Mouse (Mus musculus): ENCODE data around the gene Nfkbid. TPM values are rescaled to one million over a fixed set of nuclear protein-coding genes. Genes with fewer than 3 reads are reported as not detected.
"Not testable (repeated sequence)": the region's sequence is repeated elsewhere in the genome, so short reads cannot be mapped to it uniquely, and the experiment has no call there.

Nfkbid gene
- total RNA-seq, 2 experiments from 2014 or later: 2.8 to 3.0 TPM

DNA sequence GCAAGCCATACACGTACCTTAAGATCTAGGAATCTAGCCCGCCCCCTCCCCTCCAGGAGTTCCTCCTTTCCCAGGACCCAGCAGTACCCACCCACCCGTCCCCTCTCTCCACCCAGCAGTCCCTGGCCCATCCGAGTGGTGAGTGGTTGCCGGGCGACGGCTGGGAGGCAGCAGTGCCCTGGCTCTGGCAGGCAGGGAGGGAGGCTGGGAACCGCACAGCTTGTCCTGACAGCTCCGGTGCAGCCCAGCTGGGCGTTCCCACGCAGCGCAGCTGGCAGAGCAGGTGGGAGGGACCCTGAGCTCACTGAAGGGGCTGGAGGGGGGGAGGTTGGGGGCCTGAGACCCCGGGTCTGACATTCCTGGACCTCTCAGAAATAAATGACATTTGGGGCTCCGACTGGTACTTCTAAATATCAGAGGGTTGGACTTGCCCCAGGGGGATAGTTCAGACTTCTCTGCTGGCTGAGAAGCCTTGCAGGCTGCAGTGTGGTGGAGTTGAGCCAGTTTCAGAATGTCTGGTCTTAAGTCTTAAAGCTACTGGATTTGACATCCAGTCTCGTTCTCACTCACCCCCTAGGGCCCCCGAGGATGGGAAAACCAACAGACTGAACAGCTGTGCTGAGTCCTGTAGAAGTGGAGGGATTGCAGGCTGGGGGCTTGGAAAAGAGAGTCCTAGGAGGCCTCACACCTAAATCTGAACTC, 36.2 kb downstream of the Nfkbid start, which contains the start of the genes Kirrel2 and Nphs1:
Gene Kirrel2 (minus strand): TSS at position 62 of the 702 bp plus-strand sequence.
Gene Nphs1 (plus strand): TSS at position 687 of the 702 bp plus-strand sequence.
- no peak for TF ChIP-seq CTCF (conservative IDR thresholded peaks at IDR 0.05)
- Histone ChIP-seq H3K4me3 (peak within 1 kb of the TSS; percentile 53), H3K27ac (peak within 1 kb of the TSS; percentile 92)
- peak; percentile 71 for DNase-seq (ENCODE audit: low spot score in 2 of 2)

DNA sequence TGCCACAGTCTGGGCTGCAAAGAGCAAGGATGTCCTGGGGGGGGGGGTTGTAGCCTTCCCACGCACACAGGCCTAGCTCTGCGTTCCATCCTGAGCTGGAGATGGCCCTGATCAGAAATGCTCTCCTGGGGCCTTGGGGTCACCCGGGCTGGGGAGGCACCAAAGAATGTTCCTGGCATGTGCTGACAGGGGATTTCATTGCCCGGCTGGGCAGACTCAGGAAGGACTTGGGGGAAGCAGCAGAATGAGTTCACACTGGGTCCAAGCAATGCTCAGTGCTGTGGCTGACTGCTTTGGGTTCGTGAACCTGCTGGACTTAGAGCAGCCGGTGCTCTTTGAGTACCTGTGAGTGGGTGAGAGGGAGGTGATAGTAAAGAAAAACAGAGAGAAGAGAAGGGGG, 38.0 kb downstream of the Nfkbid start:
- no peak for TF ChIP-seq CTCF (conservative IDR thresholded peaks at IDR 0.05)
- DNase-seq (ENCODE audit: low spot score in 2 of 2): no peak
- Histone ChIP-seq H3K4me3 (no peak overlapping the region), H3K27ac (no peak overlapping the region)

DNA sequence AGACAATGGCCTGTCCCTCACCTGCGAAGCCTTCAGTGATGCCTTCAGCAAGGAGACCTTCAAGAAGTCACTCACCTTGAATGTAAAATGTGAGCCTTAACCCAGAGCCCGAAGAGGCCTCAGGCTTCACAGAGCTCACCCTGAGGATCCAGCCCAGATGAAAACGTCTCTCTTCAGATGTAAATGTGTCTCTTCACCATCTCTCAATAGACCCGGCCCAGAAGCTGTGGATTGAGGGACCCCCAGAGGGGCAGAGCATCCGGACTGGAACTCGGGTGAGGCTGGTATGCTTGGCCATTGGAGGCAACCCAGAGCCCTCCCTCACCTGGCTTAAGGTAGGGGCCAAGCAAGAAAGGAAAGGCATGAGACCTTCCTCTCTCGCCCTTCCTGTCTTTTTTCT, 42.0 kb downstream of the Nfkbid start:
- no peak overlapping the region for H3K27ac ChIP-seq
- no peak for TF ChIP-seq CTCF (conservative IDR thresholded peaks at IDR 0.05)
- no peak overlapping the region for H3K4me3 ChIP-seq
- DNase-seq (ENCODE audit: low spot score in 2 of 2): no peak

DNA sequence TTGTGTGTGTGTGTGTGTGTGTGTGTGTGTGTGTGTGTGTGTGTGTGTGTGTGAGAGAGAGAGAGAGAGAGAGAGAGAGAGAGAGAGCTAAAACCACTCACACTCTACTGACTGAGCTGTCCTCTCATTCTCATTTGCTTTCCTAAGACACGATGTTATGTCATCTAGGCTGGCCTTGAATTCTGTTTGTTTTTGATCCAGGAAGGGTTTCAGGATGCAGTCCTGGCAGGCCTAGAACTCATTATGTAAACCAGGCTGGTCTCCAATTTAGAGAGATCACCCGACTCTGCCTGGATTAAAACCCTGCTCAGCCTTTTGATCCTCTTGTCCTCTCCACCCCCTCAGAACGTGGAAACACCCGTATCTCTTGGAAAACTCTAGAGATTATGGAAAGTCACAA, 42.5 kb downstream of the Nfkbid start:
- no peak overlapping the region for H3K27ac ChIP-seq
- no peak for DNase-seq (ENCODE audit: low spot score in 2 of 2)
- no peak overlapping the region for H3K4me3 ChIP-seq
- TF ChIP-seq CTCF (conservative IDR thresholded peaks at IDR 0.05): no peak

DNA sequence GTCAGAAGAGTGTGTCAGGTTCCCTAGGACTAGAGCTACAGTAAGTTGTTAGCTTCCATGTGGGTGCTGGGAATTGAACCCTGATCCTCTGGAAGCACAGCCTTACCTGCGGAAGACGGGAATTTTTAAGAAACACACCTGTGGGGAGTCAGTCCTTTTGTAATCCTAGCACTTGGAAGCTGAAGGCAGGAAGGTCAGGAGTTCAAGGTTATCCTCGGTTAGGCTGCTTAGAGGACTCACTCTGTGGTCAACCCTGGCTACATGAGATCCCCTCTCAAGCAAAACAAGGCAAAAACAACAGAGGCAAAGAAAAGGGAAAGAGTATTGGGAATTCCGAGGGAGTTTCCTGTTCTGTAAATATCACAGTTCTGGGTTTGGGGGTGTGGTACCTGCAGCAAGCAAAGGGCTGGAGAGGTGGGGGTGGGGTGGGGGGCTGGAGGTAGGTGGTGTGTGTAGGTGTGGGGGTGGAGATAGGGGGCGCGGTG, 43.3 kb downstream of the Nfkbid start:
- DNase-seq (ENCODE audit: low spot score in 2 of 2): no peak
- no peak for TF ChIP-seq CTCF (conservative IDR thresholded peaks at IDR 0.05)
- no peak overlapping the region for H3K4me3 ChIP-seq

DNA sequence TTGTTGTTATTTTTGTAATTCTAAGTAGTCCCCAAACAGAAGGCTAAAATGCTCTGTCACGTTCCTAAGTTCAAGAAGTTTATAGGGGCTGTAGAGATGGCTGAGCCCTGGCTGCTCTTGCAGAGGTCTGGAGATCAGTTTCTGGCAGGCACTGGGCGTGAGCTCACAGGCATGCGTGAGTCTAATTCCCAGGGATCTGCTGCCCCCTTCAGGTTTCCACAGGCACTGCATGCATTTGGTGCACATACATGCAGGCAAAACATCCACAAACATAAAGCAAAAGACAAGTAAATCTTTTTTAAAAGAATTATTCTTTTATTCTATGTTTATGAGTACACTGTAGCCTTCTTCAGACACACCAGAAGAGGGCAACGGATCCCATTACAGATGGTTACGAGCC, 50.9 kb downstream of the Nfkbid start:
- no peak overlapping the region for H3K4me3 ChIP-seq
- DNase-seq (ENCODE audit: low spot score in 2 of 2): peak in 1 of 2 experiments; percentile 56
- TF ChIP-seq CTCF (conservative IDR thresholded peaks at IDR 0.05): peak; percentile 81
- no peak overlapping the region for H3K27ac ChIP-seq

More for the DNA sequence above, 43.3 kb downstream of the Nfkbid start:
- H3K27ac ChIP-seq: no peak overlapping the region

DNA sequence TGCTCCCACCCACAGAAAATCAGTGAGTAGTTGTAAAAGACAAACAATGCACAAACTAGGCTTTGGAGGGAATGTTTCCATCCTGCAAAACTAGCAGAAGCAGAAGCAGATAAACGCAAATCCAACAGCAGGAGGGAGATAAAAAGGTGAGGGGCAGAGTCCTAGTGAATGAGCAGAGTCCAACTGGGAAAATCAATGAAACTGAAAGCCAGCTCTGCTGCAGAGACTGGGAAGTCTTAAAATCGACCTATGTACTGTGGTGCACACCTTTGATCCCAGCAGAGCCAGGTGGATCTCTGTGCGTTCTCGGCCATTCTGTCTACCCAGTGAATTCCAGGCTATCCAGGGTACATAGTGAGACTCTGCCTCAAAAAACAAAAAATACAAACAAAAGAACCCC, 53.5 kb downstream of the Nfkbid start:
- no peak for DNase-seq (ENCODE audit: low spot score in 2 of 2)
- TF ChIP-seq CTCF (conservative IDR thresholded peaks at IDR 0.05): no peak
- H3K27ac ChIP-seq: no peak overlapping the region
- H3K4me3 ChIP-seq: no peak overlapping the region

DNA sequence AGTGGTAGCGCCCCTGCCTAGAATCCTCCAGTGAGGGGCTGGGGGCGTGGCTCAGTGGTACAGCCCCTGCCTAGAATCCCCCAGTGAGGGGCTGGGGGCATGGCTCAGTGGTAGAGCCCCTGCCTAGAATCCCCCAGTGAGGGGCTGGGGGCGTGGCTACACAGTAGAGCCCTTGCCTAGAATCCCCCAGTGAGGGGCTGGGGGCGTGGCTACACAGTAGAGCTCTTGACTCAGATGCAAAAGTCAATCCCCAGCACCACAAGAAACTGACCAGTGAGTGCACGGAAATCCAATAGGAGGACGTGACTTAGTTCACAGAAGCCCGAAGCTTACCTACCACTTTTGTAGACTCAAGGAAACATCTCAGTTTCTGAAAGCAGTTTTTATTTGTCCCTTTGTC, 54.6 kb downstream of the Nfkbid start:
- not testable (repeated sequence) for H3K4me3 ChIP-seq; DNase-seq (ENCODE audit: low spot score in 2 of 2); H3K27ac ChIP-seq

DNA sequence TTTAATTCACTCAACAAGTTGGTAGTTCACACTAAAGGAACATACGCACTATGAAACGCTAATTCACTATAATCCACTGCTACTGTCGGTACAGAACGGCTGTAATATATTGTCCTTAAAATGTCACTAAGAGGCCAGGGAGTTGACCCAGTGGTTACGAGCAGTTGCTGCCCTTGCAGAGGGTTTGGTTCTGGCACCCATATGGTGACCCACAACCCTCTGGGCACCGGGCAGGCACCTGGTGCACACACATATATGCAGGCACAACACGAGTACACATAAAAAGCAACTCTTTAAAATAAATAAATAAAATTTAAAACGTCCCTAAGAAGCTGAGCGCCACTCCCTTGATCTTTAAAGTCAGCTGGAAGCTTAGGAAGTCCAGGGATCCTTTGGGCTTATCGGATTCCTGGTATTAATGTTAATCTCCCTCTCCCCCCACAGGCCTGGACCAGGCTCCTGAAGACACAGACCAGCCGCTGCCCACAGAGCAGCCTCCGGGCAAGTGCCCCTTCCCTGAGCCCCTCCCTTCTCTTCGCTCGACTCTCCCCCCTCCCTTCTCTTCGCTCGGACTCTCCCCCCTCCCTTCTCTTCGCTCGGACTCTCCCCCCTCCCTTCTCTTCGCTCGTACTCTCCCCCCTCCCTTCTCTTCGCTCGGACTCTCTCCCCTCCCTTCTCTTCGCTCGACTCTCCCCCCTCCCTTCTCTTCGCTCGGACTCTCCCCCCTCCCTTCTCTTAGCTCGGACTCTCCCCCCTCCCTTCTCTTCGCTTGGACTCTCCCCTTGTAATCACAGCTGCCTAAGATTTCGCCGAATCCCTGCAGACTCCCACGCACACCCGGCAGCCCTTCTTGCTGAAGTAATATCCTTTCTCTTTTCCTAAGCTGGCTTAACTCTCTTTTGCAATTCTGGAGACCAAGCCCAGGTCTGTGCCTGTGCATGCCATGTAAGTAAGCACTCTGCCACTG, 56.2 kb downstream of the Nfkbid start:
- Histone ChIP-seq H3K4me3 (peak overlapping the region; percentile 43), H3K27ac (peak overlapping the region; percentile 43; the same call in 1 of the 2 replicates)
- no peak for TF ChIP-seq CTCF (conservative IDR thresholded peaks at IDR 0.05)
- peak; percentile 47 to 65 for DNase-seq (ENCODE audit: low spot score in 2 of 2)

Other genes with a start within 250 kb of the Nfkbid start
- 1 to 10 TPM; 3.5 to 5.9 TPM for gene Cox7a1, start 237.6 kb upstream of the Nfkbid start, total RNA-seq (2021)
- 100 to 1,000 TPM; 213 to 224 TPM for gene Capns1, start 222.9 kb upstream of the Nfkbid start, total RNA-seq (2021)
- 10 to 100 TPM; 59.6 to 59.8 TPM for gene Polr2i, start 189.8 kb upstream of the Nfkbid start, total RNA-seq (2021)
- 100 to 1,000 TPM; 113 to 116 TPM for gene Tbcb, start 189.5 kb upstream of the Nfkbid start, total RNA-seq (2021)
- gene Ovol3, start 186.0 kb upstream of the Nfkbid start, total RNA-seq (2021): not detected
- gene Thap8, start 141.6 kb upstream of the Nfkbid start, total RNA-seq (2021): under 1 TPM; 0.44 to 0.56 TPM
- 1 to 10 TPM in 1 of 2 experiments, under 1 TPM in 1; 1.00 to 1.4 TPM for gene Wdr62, start 141.3 kb upstream of the Nfkbid start, total RNA-seq (2021)
- 100 to 1,000 TPM; 453 to 474 TPM for gene Clip3, start 130.0 kb upstream of the Nfkbid start, total RNA-seq (2021)
- 10 to 100 TPM; 50.8 to 51.8 TPM for gene Alkbh6, start 113.0 kb upstream of the Nfkbid start, total RNA-seq (2021)
- gene Syne4, start 106.9 kb upstream of the Nfkbid start, total RNA-seq (2021): 10 to 100 TPM in 1 of 2 experiments, 1 to 10 TPM in 1; 9.4 to 14.2 TPM
- under 1 TPM; 0.41 to 0.81 TPM for gene E130208F15Rik, start 100.0 kb upstream of the Nfkbid start, total RNA-seq (2021)
- 1 to 10 TPM; 6.7 to 7.3 TPM for gene Sdhaf1, start 97.8 kb upstream of the Nfkbid start, total RNA-seq (2021)
- gene Lrfn3, start 59.0 kb upstream of the Nfkbid start, total RNA-seq (2021): 10 to 100 TPM; 32.4 to 34.6 TPM
- 10 to 100 TPM; 26.7 to 32.6 TPM for gene Tyrobp, start 8.0 kb upstream of the Nfkbid start, total RNA-seq (2021)
- gene Hcst, start 1.9 kb upstream of the Nfkbid start, total RNA-seq (2021): 1 to 10 TPM in 1 of 2 experiments, not detected in 1; 1.5 TPM
- gene Aplp1, start 23.8 kb downstream of the Nfkbid start, total RNA-seq (2021): 1,000 to 10,000 TPM; 1,283 to 1,305 TPM
- gene Kirrel2, start 36.0 kb downstream of the Nfkbid start, total RNA-seq (2021): 10 to 100 TPM; 15.0 to 20.4 TPM
- 1 to 10 TPM; 1.2 to 1.3 TPM for gene Nphs1, start 36.6 kb downstream of the Nfkbid start, total RNA-seq (2021)
- not detected for gene Prodh2, start 71.9 kb downstream of the Nfkbid start, total RNA-seq (2021)
- gene Arhgap33, start 113.3 kb downstream of the Nfkbid start, total RNA-seq (2021): 100 to 1,000 TPM; 101 to 119 TPM
- gene Hspb6, start 130.4 kb downstream of the Nfkbid start, total RNA-seq (2021): 1 to 10 TPM; 2.7 to 4.8 TPM
- gene Proser3, start 130.6 kb downstream of the Nfkbid start, total RNA-seq (2021): 1 to 10 TPM; 4.0 to 4.1 TPM
- gene Lin37, start 138.1 kb downstream of the Nfkbid start, total RNA-seq (2021): 10 to 100 TPM; 45.5 to 47.6 TPM
- gene U2af1l4, start 141.6 kb downstream of the Nfkbid start, total RNA-seq (2021): 10 to 100 TPM; 71.4 to 90.8 TPM
- gene Gm49396, start 141.6 kb downstream of the Nfkbid start, total RNA-seq (2021): 10 to 100 TPM in 1 of 2 experiments, 1 to 10 TPM in 1; 9.0 to 11.4 TPM
- gene Psenen, start 141.9 kb downstream of the Nfkbid start, total RNA-seq (2021): 10 to 100 TPM; 79.9 to 92.3 TPM
- 1 to 10 TPM; 6.4 to 6.5 TPM for gene Igflr1, start 143.7 kb downstream of the Nfkbid start, total RNA-seq (2021)
- 10 to 100 TPM; 49.8 to 57.5 TPM for gene Kmt2b, start 167.0 kb downstream of the Nfkbid start, total RNA-seq (2021)
- gene Zbtb32, start 177.2 kb downstream of the Nfkbid start, total RNA-seq (2021): not detected
- gene Upk1a, start 191.1 kb downstream of the Nfkbid start, total RNA-seq (2021): under 1 TPM in 1 of 2 experiments, not detected in 1; 0.69 TPM
- gene Cox6b1, start 204.4 kb downstream of the Nfkbid start, total RNA-seq (2021): 100 to 1,000 TPM; 552 to 568 TPM
- gene Etv2, start 214.1 kb downstream of the Nfkbid start, total RNA-seq (2021): not detected
- gene Rbm42, start 228.6 kb downstream of the Nfkbid start, total RNA-seq (2021): 10 to 100 TPM; 69.5 to 72.6 TPM
- 1 to 10 TPM; 6.6 to 6.8 TPM for gene Haus5, start 243.3 kb downstream of the Nfkbid start, total RNA-seq (2021)
- not detected for gene Pmis2, start 249.9 kb downstream of the Nfkbid start, total RNA-seq (2021)

All from layer of hippocampus, adult 2 months (tissue).